Mouse (Mus musculus): Measurements from ENCODE around the gene Acbd6.

DNA sequence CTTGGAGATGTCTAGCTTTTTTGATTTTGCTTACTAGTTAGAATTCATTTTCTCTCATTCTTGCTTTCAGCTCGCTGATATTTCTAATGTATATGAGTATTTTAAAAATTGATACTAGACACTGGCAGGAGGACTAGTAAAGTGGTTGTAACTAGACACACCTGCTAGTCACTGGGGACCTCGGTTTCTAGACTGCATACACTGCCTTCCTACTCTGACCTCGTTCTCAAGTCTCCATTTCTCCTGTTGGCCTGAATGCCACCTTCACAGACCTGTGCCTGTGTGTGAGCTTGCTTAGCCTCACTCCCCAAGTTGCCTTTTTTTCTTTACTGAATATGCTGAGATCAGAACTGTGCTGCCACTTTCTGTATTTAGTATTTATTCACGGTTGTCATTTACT, 131.2 kb downstream of the Acbd6 start:
- TF ChIP-seq POLR2A (IDR thresholded peaks at IDR 0.05; ENCODE audit: control insufficient read depth, extremely low read depth, insufficient read depth, low read length, poor library complexity) (no peak), CTCF (IDR thresholded peaks at IDR 0.05; ENCODE audit: borderline replicate concordance, control insufficient read depth, extremely low read depth, insufficient read depth, low read length, poor library complexity) (no peak)

Measured in thymus, adult 2 months (tissue).